Mouse (Mus musculus): ENCODE measurements around the gene Ddr1.

The Ddr1 gene

DNA sequence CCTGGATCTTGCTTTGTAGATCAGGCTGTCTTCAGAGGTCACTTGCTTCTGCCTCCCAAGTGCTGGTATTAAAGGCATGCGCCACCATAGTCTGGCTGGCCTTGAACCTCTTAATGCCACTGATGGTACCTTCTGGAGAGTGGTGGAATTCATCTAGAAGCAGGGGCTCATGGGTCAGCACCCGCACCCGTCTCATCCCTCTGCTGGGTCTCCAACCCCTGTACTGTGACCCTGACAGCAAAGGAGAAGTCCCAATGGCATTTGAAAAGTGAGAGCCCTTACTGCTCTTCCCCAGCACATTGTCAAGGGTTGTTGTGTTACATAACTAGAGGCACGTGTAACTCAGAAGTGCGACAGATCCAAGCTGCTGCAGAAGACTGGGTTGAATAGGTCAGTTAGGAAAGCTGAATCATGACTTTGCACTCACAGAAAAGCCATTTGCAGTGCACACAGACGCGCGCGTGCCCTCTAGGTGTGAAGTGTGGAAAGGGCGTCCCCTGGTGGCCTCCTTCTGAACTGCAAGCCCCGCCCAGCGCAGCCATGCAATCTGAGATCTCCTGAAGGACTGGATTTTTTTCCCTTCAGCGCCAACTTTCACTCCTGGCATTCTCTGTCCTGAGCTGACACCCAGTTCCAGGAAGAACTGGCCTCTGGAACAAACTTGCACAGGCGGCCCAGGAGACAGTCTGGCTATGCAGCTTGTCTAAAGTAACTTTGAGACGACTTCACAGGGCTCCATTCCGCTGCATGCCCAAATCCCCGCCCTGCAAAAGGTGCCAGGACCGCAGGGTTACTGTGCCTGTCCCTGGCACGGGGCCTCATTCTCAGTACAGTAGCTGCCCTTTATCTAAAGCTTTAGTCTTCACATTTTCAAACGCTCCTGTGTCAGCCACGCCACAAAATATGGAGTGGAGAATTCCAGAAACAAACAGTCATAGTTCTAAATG, 21.1 kb upstream of the Ddr1 start:
- in situ Hi-C loops (cut with MboI; ENCODE audit: unreplicated experiment in 2 of 2): loop anchor here (5.0 to 10.0 kb wide), 3 partner anchors 91 to 141 kb away; no protein-coding TSS in a partner anchor

DNA sequence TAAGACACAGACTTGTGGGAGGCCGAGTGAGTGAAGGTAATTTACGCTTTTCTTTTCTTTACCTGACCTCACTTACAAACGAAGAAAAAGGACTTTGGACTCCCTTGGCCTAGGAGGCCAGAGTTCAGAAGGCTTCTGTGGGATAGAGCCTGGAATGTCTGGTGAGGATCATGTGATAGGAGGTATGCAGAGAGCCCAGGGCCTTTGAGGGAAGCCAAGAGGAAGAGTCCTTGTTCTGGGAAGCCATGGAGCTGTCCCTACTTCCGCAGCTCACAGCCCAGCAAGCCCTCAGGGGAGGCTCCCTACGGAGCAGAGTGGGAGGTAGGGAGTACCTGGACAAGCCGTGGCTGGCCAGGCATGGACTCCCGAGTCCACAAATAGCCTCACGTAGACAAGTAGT, 17.3 kb upstream of the Ddr1 start:
- in situ Hi-C loops (cut with MboI; ENCODE audit: unreplicated experiment in 2 of 2): loop anchor here (10.0 kb wide), 2 partner anchors 87 to 137 kb away; no protein-coding TSS in a partner anchor

DNA sequence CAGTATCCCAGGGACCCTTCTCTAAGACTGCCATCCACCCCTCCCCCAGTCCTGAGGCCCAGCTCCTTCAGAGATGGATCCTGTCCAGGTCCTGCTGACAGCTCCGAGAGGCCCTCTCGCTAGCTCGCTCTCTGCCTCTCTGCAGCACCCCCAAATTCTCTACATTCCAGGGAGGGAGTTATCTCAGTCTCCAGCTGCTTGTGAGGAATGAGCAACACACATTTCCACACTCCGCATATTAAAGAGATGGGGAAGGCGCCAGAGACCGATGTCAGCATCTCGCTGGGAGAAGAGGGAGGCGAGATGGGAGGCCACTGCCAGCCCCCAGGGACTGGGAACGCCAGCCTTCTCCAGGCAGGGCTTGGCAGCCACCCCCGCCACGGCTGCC, 15.9 kb upstream of the Ddr1 start:
- in situ Hi-C loops (cut with MboI; ENCODE audit: unreplicated experiment in 2 of 2): loop anchor here (10.0 kb wide), 2 partner anchors 86 to 136 kb away; no protein-coding TSS in a partner anchor

DNA sequence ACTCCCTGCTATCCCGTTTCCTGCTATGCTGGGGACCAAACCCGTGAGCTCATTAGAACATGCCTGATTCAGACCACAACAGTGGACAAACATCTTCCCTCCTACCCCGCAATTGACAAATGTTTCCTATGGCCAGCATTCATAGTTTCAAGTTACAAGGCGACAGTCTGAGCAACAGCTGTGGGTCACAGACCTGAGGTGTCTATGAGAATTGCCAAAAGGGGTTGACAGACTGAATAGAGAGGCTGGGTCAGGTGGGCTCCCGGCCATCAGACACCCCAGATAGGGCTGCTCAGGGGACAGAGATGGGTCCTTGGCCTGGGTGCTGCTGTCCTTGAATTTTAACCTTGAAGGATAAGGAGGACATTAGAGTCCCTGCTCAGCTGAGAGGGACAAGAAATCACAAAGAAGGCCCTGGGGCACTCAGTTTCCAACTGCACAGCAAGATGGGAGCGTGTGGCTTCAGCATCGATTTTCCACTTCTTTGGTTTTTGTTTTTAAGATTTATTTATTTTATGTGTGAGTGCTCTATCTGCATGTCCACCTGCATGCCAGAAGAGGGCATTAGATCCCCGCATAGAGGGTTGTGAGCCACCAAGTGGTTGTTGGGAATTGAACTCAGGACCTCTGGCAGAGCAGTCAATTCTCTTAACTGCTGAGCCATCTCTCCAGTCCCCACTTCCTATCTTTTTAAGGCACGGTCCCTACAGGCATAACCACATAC, 15.4 kb upstream of the Ddr1 start:
- in situ Hi-C loops (cut with MboI; ENCODE audit: unreplicated experiment in 2 of 2): loop anchor here (5.0 to 10.0 kb wide), 3 partner anchors 85 to 135 kb away; partner anchors contain the start of gene Gm9573 (in 1 of the 2)

DNA sequence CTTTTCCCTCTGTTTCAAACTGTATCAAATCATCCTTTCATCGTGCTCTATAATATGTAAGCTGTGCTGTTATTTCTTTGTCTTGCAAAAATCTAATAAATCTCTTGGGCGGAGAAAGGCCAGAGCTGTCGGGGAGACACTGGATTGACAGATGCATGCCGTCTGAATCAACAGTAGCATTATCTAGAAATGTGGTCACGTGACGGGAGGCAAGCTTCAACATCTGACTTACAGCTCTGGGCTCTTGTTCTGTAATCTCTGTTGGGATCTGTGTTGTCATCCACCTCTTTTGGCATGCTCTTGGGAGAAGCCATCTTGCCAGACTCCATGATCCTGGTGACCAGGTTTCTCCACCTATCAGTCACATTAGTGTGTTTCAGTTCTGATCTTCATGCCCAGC, 12.7 kb upstream of the Ddr1 start:
- in situ Hi-C loops (cut with MboI; ENCODE audit: unreplicated experiment in 2 of 2): loop anchor here in 1 of 2 experiments (5.0 kb wide), 1 partner anchor 90 kb away; the partner anchor contains the start of gene Gm9573

DNA sequence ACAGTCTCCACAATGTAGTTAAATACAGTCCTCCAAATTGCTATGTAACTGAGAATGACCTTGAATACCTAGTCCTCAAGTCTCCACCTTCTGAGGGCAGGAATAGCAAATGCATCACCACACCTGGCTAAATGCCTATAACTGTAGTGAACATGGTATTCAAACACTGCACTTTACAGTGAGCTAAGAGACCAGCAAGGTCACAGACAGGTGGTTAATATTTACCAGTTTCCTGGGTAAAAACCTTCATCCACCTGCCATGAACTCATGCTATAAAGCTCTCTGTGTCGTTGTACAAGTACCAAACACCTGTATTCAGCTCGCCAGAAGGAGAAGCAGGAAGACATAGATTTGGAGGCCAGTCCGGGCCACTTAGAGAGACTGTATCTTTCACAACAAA, 11.7 kb upstream of the Ddr1 start:
- in situ Hi-C loops (cut with MboI; ENCODE audit: unreplicated experiment in 2 of 2): loop anchor here in 1 of 2 experiments (5.0 kb wide), 1 partner anchor 89 kb away; the partner anchor contains the start of gene Gm9573

DNA sequence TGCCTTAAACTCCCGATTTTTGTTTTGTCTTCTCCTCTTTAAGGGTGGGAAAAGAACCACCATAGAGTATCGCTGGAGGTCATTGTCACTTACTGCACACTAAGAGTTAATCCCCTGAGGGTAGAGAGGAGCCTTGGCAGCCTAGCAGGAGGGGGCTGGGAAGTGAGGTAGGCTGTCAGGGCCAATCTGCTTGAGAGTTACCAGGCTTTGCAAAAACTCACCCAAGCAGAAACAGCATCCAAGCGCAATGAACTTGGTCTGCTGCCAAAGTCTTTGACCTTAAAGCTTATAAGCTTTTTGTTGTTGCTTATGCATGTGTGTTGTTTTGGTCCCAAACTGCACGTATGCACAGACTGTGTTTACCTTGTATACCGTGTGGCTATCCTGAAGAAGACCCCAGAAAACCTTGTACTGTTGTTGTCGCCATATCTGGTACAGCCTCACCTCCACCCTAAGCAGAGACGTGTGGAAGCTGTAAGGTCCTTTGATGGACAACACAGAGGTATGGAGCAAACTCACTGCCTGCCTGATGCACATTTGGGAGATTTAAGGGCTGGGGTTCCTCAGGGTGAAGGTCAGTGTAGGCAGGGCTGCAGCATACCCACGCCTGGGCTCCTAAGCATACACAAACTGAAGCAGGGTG, 6.4 kb upstream of the Ddr1 start:
- in situ Hi-C loops (cut with MboI; ENCODE audit: unreplicated experiment in 2 of 2): no loop called here

DNA sequence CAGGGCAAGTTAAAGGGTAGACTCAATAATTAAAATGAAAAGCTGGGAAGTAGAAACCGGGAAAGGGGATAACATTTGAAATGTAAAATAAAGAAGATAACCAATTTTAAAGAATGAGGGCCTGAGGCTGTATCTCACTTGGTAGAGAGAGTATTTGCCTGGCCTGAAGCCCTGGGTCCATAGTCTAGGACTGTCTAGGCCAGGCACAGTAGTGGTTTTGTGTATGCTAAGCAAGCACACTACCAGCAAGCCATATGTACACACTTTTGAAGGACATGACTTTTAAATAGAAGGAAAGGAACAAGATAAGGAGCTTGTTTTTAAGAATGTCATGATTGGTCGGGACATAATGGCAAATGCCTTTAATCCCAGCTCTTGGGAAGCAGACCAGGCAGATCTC, 4.2 kb upstream of the Ddr1 start:
- in situ Hi-C loops (cut with MboI; ENCODE audit: unreplicated experiment in 2 of 2): no loop called here

DNA sequence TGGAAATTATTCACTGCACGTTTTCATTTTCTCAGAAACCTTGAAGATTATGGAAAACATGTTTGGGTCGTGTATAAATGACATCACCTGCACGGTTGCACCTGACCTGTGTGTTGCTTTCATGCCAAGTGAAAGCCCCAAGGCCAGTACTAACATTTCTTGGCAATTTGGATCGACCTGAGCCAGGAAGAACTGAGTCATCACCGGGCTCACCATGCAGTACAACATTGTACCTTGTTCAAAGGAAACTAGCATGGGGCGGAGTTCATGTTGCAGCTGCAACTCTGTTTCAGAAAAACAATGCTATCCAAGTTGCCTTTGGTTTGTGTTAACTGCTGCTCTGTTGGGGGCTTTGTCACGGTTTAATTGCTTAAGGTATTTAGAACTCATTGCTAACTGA, 3.5 kb upstream of the Ddr1 start:
- in situ Hi-C loops (cut with MboI; ENCODE audit: unreplicated experiment in 2 of 2): no loop called here

DNA sequence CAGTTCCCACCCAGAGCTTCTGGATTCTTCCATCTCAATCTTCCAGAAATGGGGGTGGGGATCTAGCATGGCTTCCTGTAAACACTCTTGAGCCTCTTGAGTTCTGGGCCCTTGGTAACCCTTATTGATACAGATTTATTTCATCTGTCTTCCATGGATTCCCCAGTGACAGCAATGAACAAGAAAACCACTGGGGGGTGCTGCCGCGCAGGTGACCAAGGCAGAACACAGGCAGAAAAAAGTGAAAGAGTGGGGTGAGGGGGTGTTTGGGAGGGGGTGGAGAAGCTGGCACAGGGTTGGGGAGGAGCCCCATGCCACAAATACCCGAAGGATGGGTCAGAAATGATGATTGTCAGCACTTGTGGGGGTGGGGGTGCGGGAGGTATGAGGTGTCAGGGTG, 1.4 kb upstream of the Ddr1 start:
- in situ Hi-C loops (cut with MboI; ENCODE audit: unreplicated experiment in 2 of 2): no loop called here

DNA sequence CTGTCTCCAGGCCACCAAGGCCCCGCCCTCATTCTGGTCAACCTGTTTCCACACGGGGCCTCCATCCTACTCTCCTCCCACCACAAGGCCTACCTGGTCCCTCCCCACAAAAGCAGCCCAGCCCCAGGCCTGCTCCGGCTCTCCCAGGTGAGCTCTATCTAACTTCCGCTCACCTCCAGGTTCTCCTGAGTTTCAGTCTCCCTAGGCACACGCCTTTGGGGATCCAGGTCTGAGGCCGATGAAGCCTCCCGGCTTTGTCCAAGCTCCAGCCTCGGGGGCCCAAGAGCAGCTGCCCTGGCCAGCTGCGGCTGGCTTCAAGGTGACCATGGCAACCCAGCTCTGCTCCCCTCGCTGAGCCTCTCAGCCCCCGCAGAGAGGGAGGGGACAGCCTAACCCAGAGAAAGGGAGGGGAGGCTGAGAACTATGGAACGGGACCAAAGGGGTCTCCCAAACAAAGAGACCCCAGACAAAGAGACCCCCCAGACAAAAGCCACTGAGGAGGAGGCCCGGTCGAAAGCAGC, 610 bp downstream of the Ddr1 start:
- in situ Hi-C loops (cut with MboI; ENCODE audit: unreplicated experiment in 2 of 2): no loop called here

DNA sequence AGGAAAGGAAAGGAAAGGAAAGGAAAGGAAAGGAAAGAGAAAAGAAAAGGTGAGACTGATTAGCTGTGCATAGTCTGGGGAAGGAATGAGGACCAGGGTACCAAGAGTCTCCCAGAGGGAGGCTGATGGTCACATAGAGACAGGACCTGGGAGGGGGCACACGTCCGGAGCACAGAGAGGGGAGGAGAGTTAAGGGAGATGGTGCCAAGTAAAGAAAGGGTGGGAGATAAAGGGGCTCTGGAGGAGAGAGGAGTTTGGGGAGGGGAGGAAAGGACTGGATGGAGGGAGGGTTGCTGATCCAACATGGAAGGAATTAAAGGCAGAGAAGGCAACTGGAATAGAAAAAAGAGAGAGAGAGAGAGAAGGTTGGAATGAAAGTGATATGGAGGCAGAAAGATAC, 1.4 kb downstream of the Ddr1 start:
- in situ Hi-C loops (cut with MboI; ENCODE audit: unreplicated experiment in 2 of 2): no loop called here

DNA sequence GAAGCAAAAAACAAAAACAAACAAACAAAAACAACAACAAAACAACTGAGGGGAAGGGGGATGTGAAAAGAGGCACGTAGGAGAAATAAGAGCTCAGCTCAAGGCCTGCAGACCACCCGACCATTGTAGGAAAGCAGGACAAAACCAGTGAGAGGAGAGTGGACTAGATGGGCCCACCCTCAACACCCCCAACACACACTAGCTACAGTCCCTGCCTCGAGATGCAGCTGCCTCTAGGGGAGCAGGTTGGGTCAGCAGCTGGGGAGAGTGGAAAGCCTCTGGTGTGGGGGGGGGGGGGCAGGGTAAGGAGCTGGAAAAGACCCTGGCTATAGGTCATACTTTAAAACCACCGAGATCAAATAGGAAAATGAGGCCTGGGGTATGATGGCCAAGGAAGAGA, 1.8 kb downstream of the Ddr1 start:
- in situ Hi-C loops (cut with MboI; ENCODE audit: unreplicated experiment in 2 of 2): no loop called here

DNA sequence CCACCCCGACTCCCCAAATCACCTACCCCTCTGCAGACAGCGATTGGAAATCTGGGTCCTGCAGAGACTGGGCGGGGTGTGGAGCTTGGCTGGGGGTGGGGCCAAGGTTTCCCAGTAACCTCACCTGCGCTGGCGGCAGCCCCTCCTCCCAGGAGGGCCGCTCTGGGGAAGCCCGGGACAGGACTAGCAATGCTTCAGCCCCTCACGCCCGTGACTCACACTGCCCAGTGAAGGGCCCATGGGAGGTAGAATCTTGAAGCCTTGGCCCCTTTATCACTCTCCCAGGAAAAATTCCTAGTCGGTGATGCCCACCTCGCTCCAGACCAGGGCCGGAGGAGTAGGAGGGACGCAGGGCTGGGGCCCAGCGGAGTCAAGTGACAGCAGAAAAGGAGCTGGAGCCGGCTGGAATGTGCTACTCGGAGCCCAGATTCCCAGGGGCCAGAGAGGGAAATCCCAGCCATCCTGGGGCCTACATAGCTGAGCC, 2.4 kb downstream of the Ddr1 start:
- in situ Hi-C loops (cut with MboI; ENCODE audit: unreplicated experiment in 2 of 2): no loop called here

DNA sequence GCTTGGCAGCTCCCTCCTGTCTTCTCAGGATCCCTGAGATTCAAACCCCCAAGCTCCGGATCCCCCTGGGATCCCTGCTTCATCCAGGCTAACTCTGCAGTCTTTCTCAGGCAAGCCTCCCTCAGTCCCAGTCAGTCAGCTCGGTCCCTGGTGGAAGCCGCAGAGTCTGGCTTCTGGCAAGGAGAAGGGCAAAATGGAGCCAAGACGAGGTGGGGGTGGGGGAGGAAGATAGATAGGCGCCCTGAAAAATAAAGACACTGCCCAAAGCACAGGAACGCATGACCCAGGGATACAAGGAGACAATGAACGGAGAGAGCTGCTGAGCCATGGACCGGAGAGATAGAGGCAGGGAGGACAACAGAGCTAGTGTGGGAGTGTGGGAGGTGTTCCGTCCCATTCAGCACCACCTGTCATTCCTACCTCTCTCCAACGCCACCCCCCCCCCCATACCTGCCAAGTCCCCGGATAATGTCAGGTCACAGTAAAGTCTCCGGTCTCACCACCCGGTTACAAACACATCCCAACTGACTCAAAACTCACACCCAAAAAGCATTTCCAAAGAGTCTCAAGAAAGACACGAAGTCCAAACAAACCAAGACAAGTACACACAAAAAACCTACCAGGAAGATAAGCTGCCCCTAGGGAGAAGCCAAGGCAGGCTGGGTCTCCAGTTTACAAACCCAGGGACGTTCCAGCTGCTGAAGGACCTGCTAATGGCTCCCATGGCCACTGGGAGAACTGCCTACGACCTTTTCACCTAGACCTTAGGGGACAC, 3.0 kb downstream of the Ddr1 start:
- in situ Hi-C loops (cut with MboI; ENCODE audit: unreplicated experiment in 2 of 2): no loop called here

DNA sequence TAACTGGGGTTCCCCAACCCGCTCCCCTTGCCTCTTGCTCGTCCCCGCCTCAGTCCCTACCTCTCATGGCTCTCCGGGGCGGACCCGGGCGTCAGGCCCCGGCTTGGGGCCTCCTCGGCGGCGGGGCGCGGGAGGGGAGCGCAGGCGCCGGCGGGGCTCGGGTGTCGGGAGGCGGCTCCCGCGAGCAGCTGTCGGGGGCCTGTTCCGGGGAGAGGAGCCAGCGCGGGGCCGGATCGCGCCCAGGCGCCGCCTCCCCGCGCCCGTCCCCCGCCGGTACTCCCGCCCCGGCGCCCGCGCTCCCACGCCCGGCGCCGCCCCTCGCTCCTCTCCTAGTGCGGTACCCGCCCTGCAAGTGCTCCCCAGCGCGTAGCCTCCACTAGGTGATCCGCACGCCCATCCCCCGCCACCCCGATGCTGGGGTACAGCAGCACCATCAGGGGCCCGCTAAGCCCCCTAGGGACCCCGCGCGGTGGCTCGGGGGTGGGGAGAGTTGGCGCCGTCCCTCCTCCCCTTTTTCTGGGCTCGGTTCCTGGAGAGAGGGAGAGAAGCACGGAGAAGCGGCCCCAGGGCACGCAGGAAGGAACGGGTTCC, 4.0 kb downstream of the Ddr1 start:
- in situ Hi-C loops (cut with MboI; ENCODE audit: unreplicated experiment in 2 of 2): no loop called here

DNA sequence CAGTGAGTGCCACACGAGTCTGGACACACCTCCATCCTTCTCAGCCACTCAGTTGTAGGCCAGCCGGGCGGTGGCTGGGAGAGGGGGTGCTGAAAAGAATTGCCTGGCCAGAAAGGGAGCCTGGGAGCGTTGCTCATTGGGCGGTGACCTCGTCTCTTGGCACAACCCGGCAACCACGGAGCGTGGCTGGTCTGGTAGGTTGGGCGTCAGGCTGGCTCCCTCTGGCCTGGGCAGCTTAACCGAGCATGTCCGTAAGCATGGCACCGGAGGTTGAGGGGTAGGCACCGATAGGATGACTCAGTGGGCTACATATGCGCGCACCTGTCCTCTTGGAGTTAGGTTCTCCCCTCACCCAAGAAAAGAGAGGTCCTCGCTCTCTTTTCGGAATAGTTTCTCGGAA, 4.5 kb downstream of the Ddr1 start:
- in situ Hi-C loops (cut with MboI; ENCODE audit: unreplicated experiment in 2 of 2): no loop called here

DNA sequence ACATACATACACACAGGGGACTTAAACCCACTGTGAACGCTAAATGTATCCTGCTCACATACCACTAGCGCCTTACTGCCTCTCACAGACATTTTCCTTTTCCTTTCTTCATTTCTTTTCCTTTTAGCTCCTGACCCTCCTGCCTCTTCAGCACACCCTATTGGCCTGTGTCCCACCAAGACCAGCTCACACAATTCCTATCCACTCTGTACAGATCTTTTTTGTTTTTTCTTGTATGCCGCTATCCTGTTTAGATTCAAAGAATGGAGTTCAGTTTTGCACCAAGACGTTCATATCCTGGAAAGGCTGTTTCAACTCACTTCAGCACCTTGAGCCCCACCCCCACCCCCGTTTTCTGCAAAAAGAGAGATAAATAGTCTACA, 5.9 kb downstream of the Ddr1 start:
- in situ Hi-C loops (cut with MboI; ENCODE audit: unreplicated experiment in 2 of 2): no loop called here

DNA sequence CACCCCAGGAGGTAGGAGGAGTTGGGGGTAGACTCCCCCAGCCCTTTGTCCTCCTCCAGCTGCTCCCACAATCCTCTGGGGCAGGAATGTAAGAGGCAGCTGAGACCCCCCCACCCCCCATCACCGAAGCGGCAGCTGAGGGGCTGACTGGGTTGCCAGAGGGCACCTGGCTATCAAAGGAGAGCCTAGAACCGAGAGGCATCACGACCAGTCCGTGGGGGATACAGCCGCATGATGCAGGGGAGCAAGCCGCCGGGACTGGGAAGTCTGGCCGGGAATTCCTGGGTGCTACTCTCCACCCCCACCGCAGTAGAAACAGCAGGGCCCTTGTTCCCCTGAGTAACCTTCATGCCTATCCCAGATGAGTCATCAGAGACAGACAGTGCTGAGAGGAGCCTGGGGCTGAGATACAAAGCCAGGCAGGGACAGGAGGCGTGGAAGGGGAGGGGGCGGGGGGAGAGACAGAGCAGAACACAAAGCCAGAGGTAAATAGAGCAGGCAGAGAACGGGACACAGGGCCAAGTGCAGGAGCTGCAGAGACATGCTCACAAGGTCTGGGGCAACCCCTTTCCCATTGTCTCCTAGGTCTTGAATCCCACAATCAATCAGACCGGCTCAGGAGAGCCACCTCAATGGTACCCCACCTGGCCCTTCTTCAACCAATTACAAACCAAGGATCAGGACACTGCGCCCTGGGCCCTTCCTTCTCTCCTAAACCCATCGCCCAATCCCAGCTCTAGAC, 6.5 kb downstream of the Ddr1 start:
- in situ Hi-C loops (cut with MboI; ENCODE audit: unreplicated experiment in 2 of 2): no loop called here
